Mouse (Mus musculus) v-Abl transformed pro-B cells (cell line): ENCODE data around the gene Gm42669.

Experiments used
- in situ Hi-C, 2 experiments: fragments of 400-800 bp; cut with MboI; formaldehyde crosslinking; loops; one replicate each; pipeline ENCODE4 v1.15.1; 2025; ENCODE audit not compliant: unreplicated experiment in 2 of 2

Gene Gm42669

GRCm38 (mm10) chr5:107518602-107519001 is 11.2 kb downstream of the Gm42669 start:
- in situ Hi-C loops, result no loop called here

GRCm38 (mm10) chr5:107521386-107521785 is 14.0 kb downstream of the Gm42669 start:
- in situ Hi-C loops, result no loop called here

- in situ Hi-C loops, result no loop called here
Measured at GRCm38 (mm10) chr5:107521897-107522296, 14.5 kb downstream of the Gm42669 start.

GRCm38 (mm10) chr5:107524281-107524680 is 16.9 kb downstream of the Gm42669 start:
- in situ Hi-C loops, result no loop called here

GRCm38 (mm10) chr5:107528856-107529255 is 21.4 kb downstream of the Gm42669 start:
- in situ Hi-C loops, result no loop called here

GRCm38 (mm10) chr5:107533590-107533989 is 26.2 kb downstream of the Gm42669 start:
- in situ Hi-C loops, result no loop called here

GRCm38 (mm10) chr5:107534581-107534980 is 27.2 kb downstream of the Gm42669 start, which contains the start of gene 1700028K03Rik:
1700028K03Rik (plus strand) TSS chr5:107534709.
- in situ Hi-C loops, result no loop called here

- in situ Hi-C loops, result no loop called here
Measured at GRCm38 (mm10) chr5:107541696-107542095, 34.3 kb downstream of the Gm42669 start.

- in situ Hi-C loops, result no loop called here
Measured at GRCm38 (mm10) chr5:107545927-107546326, 38.5 kb downstream of the Gm42669 start.

GRCm38 (mm10) chr5:107547955-107548354 is 40.5 kb downstream of the Gm42669 start:
- in situ Hi-C loops, result no loop called here

- in situ Hi-C loops, result no loop called here
Measured at GRCm38 (mm10) chr5:107548444-107548843, 41.0 kb downstream of the Gm42669 start.

GRCm38 (mm10) chr5:107554336-107554735 is 46.9 kb downstream of the Gm42669 start:
- in situ Hi-C loops, result no loop called here

- in situ Hi-C loops, result no loop called here
Measured at GRCm38 (mm10) chr5:107556969-107557368, 49.5 kb downstream of the Gm42669 start.

- in situ Hi-C loops, result no loop called here
Measured at GRCm38 (mm10) chr5:107569148-107569547, 61.7 kb downstream of the Gm42669 start.

GRCm38 (mm10) chr5:107597301-107598077 is 90.1 kb downstream of the Gm42669 start, which contains the start of the genes Rpap2 and Glmn:
Rpap2 (plus strand) TSS chr5:107597373.
Glmn (minus strand) TSS chr5:107597888.
- in situ Hi-C loops, result no loop called here

GRCm38 (mm10) chr5:107598380-107598779 is 91.0 kb downstream of the Gm42669 start:
- in situ Hi-C loops, result no loop called here

- in situ Hi-C loops, result loop anchor here (5.0 to 25.0 kb wide), 4 partner anchors 184 to 564 kb away; no protein-coding TSS in a partner anchor
Measured at GRCm38 (mm10) chr5:107611224-107611623, 103.8 kb downstream of the Gm42669 start.

GRCm38 (mm10) chr5:107617986-107618385 is 110.6 kb downstream of the Gm42669 start:
- in situ Hi-C loops, result loop anchor here (5.0 to 25.0 kb wide), 5 partner anchors 164 to 557 kb away; no protein-coding TSS in a partner anchor

GRCm38 (mm10) chr5:107621327-107621726 is 113.9 kb downstream of the Gm42669 start:
- in situ Hi-C loops, result loop anchor here (25.0 kb wide), 1 partner anchor 391 kb away; no protein-coding TSS in a partner anchor
